Mouse (Mus musculus) myocyte (in vitro differentiated cells): ENCODE results near the gene Ptbp1.

Experiments used
- CEBPB ChIP-seq: IDR thresholded peaks from 2 replicates; pipeline ENCODE4 v1.6.1; 2011; ENCODE audit warnings: mild to moderate bottlenecking, moderate library complexity; ENCODE audit not compliant: poor library complexity, insufficient read depth, severe bottlenecking
- E2F4 ChIP-seq: IDR thresholded peaks from one replicate; pipeline ENCODE4 v1.6.1; 2011; ENCODE audit warnings: mild to moderate bottlenecking, control low read depth, moderate library complexity; ENCODE audit not compliant: insufficient read depth
- MAX ChIP-seq: IDR thresholded peaks from one replicate; pipeline ENCODE4 v1.6.1; 2011; ENCODE audit warnings: low read depth, mild to moderate bottlenecking, control low read depth
- MYOD1 ChIP-seq, 3 experiments: IDR thresholded peaks; one replicate each; pipeline ENCODE4 v1.6.1; 2011; ENCODE audit warnings: control low read depth in 2 of 3, low read depth in 2 of 3, mild to moderate bottlenecking in 2 of 3, moderate library complexity in 1 of 3; ENCODE audit not compliant: insufficient read length in 2 of 3, control insufficient read depth in 1 of 3
- POLR2A ChIP-seq: IDR thresholded peaks from one replicate; pipeline ENCODE4 v1.6.1; 2011; ENCODE audit warnings: low read depth, mild to moderate bottlenecking, control low read depth, moderate library complexity; ENCODE audit not compliant: insufficient read length
- POLR2AphosphoS2 ChIP-seq: IDR thresholded peaks from one replicate; pipeline ENCODE4 v1.6.1; 2011; ENCODE audit warnings: low read depth, control low read depth; ENCODE audit not compliant: insufficient read length
- REST ChIP-seq: IDR thresholded peaks from one replicate; pipeline ENCODE4 v1.6.1; 2011; ENCODE audit warnings: mild to moderate bottlenecking, control low read depth, moderate library complexity; ENCODE audit not compliant: insufficient read depth, insufficient read length
- TCF3 ChIP-seq: IDR thresholded peaks from one replicate; pipeline ENCODE4 v1.6.1; 2011; ENCODE audit warnings: low read depth, control low read depth; ENCODE audit not compliant: insufficient read length
- USF1 ChIP-seq: IDR thresholded peaks from one replicate; pipeline ENCODE4 v1.6.1; 2011; ENCODE audit warnings: low read depth, mild to moderate bottlenecking, control low read depth, moderate library complexity

DNA sequence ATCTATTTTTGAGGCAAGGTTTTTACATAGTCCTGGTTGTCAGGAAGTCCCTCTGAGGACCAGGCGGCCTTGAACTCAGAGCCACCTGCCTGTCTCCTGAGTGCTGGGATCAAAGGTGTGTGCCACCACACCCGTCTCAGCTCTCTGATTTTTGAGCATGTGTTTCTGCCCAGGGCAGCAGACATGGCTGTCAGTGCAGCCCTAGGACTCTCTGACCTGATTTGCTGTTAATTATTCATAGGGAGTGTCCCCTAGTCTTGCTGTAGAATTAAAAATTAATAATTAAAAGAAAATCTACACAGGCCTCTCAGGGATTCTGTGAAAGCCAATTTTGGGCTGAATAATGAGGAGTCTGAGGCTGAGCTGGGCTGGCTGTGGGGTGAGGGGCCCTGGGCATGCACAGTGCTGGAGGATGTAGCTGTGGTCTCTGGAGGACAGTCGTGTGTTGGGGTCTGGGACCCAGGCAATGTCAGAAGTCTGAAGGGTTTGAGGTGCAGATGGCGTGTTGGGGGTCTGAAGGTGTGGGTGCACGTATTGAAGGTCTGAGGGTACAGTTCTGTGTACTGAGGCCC lies 39.9 kb upstream of the Ptbp1 start:
- TF ChIP-seq POLR2A (no peak), MYOD1 (IDR thresholded peaks at IDR 0.05; ENCODE audit: control insufficient read depth in 1 of 3, insufficient read length in 2 of 3, low read depth in 2 of 3) (no peak), CEBPB (no peak), POLR2AphosphoS2 (no peak), MAX (no peak), REST (no peak), USF1 (no peak), E2F4 (no peak), TCF3 (no peak)
